Mouse (Mus musculus) limb, embryonic 14.5 days (tissue): ENCODE measurements around the gene Bco2. TPM values are rescaled to one million over a fixed set of nuclear protein-coding genes. Genes with fewer than 3 reads are reported as not detected.

Experiments used
- ATAC-seq: fragments of 200-750 bp; cut with Nextera tagmentation; 2 replicates; pipeline ENCODE4 v1.8.0; 2017; ENCODE audit warnings: low read depth, moderate number of reproducible peaks, moderate TSS enrichment; ENCODE audit not compliant: low FRiP score
- DNase-seq: peaks from one replicate; pipeline ENCODE4 v3.0.0-alpha.2; 2015; ENCODE audit warnings: low spot score
- H3K27ac ChIP-seq: fragments of 300-500 bp; sonication (generic); replicated peaks from 2 replicates; pipeline ENCODE4 v1.5.1; 2014; ENCODE audit warnings: low read depth, mild to moderate bottlenecking, low read length, moderate library complexity, mixed read lengths
- H3K27me3 ChIP-seq: fragments of 300-500 bp; sonication (generic); 2 replicates; pipeline ENCODE4 v1.6.1; 2014; ENCODE audit warnings: low read length, mixed read lengths; ENCODE audit not compliant: control insufficient read depth, insufficient read depth
- H3K36me3 ChIP-seq: fragments of 300-500 bp; sonication (generic); 2 replicates; pipeline ENCODE4 v1.6.1; 2014; ENCODE audit warnings: mild to moderate bottlenecking, low read length, moderate library complexity, mixed read lengths; ENCODE audit not compliant: control insufficient read depth, insufficient read depth
- H3K4me1 ChIP-seq: fragments of 300-500 bp; sonication (generic); 2 replicates; pipeline ENCODE4 v1.6.1; 2014; ENCODE audit warnings: antibody characterized with exemption, low read length, mixed read lengths; ENCODE audit not compliant: control insufficient read depth, insufficient read depth
- H3K4me2 ChIP-seq: fragments of 300-500 bp; sonication (generic); replicated peaks from 2 replicates; pipeline ENCODE4 v1.6.1; 2014; ENCODE audit warnings: low read depth, mild to moderate bottlenecking, low read length, moderate library complexity; ENCODE audit not compliant: severe bottlenecking
- H3K4me3 ChIP-seq: fragments of 300-500 bp; sonication (generic); replicated peaks from 2 replicates; pipeline ENCODE4 v1.5.1; 2014; ENCODE audit warnings: low read length
- H3K9ac ChIP-seq: fragments of 300-500 bp; sonication (generic); 2 replicates; pipeline ENCODE4 v1.6.1; 2014; ENCODE audit warnings: mild to moderate bottlenecking, low read depth, low read length, moderate library complexity; ENCODE audit not compliant: severe bottlenecking
- H3K9me3 ChIP-seq: fragments of 300-500 bp; sonication (generic); 2 replicates; pipeline ENCODE4 v1.6.1; 2016; ENCODE audit warnings: low read length; ENCODE audit not compliant: control insufficient read depth
- POLR2A ChIP-seq: fragments of 200-500 bp; IDR thresholded peaks from 2 replicates; pipeline ENCODE4 v1.8.0; 2012; ENCODE audit warnings: inconsistent platforms, mild to moderate bottlenecking, moderate library complexity, borderline replicate concordance; ENCODE audit not compliant: insufficient read depth, insufficient read length; ENCODE audit errors: extremely low read depth
- WGBS: fragments of 180-500 bp; shearing (Covaris S2); extraction: QIAGEN DNeasy Blood & Tissue Kit; methylation state at CpG from one replicate; pipeline ENCODE4 v1.1.7; 2014; 5-methylcytosine and 5-hydroxymethylcytosine counted together
- polyA plus RNA-seq, 2 experiments: library from polyadenylated mRNA; depleted of rRNA in 1 of 2; stranded (reverse) in 1 of 2; unstranded in 1 of 2; fragments of >200 nt; fragmentation: Nextera tagmentation in 1 of 2; extraction: Ambion mirVana in 1 of 2; gene quantifications; 2 replicates each; pipeline versions ENCODE4 v1.2.1 to v1.2.3; 2012 to 2014

Gene Bco2
- polyA plus RNA-seq, 2 experiments = 0.14 to 0.26 TPM

DNA sequence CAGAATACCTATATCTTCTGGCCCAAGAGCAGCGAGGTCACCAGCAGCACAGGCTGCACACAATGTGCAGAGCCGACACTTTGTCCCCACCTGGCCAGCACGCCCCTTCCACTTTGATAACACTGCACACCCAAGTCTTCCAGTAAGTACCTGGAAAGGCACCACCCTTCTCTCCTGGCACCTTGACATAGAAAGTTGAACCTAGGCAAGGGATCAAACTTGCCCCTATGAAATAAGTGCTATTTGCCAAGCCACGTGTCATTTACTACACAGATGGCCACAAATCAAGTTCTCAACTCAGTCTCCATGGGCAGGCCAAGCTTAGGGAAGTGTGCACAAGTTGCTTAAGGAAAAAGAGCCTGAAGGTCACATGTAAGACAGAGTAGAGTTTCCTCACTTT, 32.0 kb upstream of the Bco2 start:
- no peak overlapping the region for H3K9ac ChIP-seq
- H3K27ac ChIP-seq = no peak overlapping the region
- H3K4me3 ChIP-seq = no peak overlapping the region
- DNase-seq (no peak), ATAC-seq (no peak)
- 69% methylated on average over 4 of the region's 4 CpGs for WGBS
- no peak overlapping the region for H3K4me2 ChIP-seq
- no peaks in the 10 kb centered on the region for H3K27me3 ChIP-seq
- H3K9me3 ChIP-seq = no peaks in the 10 kb centered on the region
- no peak for TF ChIP-seq POLR2A
- no peaks in the 10 kb centered on the region for H3K36me3 ChIP-seq
- H3K4me1 ChIP-seq = no peaks in the 10 kb centered on the region

- Histone ChIP-seq H3K27me3 (no peaks in the 10 kb centered on the region), H3K9ac (no peak overlapping the region), H3K4me1 (no peaks in the 10 kb centered on the region), H3K36me3 (no peaks in the 10 kb centered on the region), H3K4me3 (no peak overlapping the region), H3K4me2 (no peak overlapping the region), H3K27ac (no peak overlapping the region), H3K9me3 (no peaks in the 10 kb centered on the region)
- ATAC-seq (no peak), DNase-seq (no peak)
- 55% methylated on average over 6 of the region's 6 CpGs for WGBS
- no peak for TF ChIP-seq POLR2A
These were observed 30.3 kb upstream of the Bco2 start for GRCm38 (mm10) chr9:50585145-50585818.

DNA sequence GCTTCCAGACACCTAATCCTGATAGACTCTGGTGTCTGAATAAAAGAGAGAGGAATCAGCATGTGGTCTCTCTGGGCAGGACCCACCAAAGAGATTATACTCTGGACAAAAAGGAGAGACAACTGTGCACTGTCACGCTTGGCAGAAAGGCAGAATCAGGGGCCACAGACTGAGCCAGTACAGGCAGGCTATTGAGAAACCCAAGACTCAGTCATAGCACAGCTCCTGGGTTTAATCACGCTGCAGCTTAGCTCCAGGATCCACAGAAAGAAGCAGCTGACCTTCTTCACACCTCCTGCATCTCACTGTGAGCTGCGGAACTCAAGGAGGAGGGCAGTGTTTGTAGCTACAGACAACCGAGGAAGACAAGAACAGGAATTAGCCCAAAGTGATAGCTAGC, 25.4 kb upstream of the Bco2 start:
- Histone ChIP-seq H3K4me2 (no peak overlapping the region), H3K9ac (no peak overlapping the region), H3K4me1 (no peaks in the 10 kb centered on the region), H3K36me3 (no peaks in the 10 kb centered on the region), H3K27me3 (no peaks in the 10 kb centered on the region), H3K4me3 (no peak overlapping the region), H3K9me3 (no peaks in the 10 kb centered on the region), H3K27ac (no peak overlapping the region)
- ATAC-seq (no peak), DNase-seq (no peak)
- no peak for TF ChIP-seq POLR2A
- WGBS = 31% methylated on average over 4 of the region's 4 CpGs

GRCm38 (mm10) chr9:50569599-50570525, 14.9 kb upstream of the Bco2 start:
- Histone ChIP-seq H3K27me3 (no peaks in the 10 kb centered on the region), H3K9ac (no peak overlapping the region), H3K9me3 (no peaks in the 10 kb centered on the region), H3K27ac (no peak overlapping the region), H3K4me1 (no peaks in the 10 kb centered on the region), H3K4me3 (no peak overlapping the region), H3K36me3 (no peaks in the 10 kb centered on the region), H3K4me2 (no peak overlapping the region)
- ATAC-seq (no peak), DNase-seq (no peak)
- 70% methylated on average over 10 of the region's 10 CpGs for WGBS
- no peak for TF ChIP-seq POLR2A

DNA sequence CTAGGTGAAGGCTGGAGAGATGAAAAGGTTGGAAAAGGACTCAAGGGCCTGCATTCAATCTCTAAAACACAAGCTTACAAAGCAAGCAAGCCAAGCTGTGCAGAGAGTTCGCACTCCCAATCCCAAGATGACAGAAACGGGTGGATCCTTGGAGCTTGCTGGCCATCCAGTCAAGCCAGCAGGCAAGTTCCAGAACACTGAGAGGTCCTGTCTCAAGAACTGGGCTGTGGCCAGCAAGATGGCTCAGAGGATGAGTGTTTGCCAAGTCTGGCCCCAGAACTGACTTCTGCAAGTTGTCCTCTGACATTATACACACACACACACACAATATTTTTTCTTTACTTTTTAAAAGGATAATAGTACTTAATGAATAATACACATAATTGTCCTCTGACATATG, 12.9 kb upstream of the Bco2 start:
- Histone ChIP-seq H3K4me2 (no peak overlapping the region), H3K27ac (no peak overlapping the region), H3K36me3 (no peaks in the 10 kb centered on the region), H3K27me3 (no peaks in the 10 kb centered on the region), H3K4me1 (no peaks in the 10 kb centered on the region), H3K9me3 (no peaks in the 10 kb centered on the region), H3K4me3 (no peak overlapping the region), H3K9ac (no peak overlapping the region)
- 88% methylated on average over 2 of the region's 2 CpGs for WGBS
- no peak for DNase-seq
- no peak for TF ChIP-seq POLR2A
- ATAC-seq = no peak
